Mouse (Mus musculus): ENCODE measurements around the gene Tmcc2. TPM values are rescaled to one million over a fixed set of nuclear protein-coding genes. Genes with fewer than 3 reads are reported as not detected.

Gene Tmcc2
- total RNA-seq (2014; fragmentation: Nextera tagmentation) (7.3 and 12.5 TPM in 2 replicates), total RNA-seq (2017) (3.2 and 4.8 TPM in 2 replicates)

DNA sequence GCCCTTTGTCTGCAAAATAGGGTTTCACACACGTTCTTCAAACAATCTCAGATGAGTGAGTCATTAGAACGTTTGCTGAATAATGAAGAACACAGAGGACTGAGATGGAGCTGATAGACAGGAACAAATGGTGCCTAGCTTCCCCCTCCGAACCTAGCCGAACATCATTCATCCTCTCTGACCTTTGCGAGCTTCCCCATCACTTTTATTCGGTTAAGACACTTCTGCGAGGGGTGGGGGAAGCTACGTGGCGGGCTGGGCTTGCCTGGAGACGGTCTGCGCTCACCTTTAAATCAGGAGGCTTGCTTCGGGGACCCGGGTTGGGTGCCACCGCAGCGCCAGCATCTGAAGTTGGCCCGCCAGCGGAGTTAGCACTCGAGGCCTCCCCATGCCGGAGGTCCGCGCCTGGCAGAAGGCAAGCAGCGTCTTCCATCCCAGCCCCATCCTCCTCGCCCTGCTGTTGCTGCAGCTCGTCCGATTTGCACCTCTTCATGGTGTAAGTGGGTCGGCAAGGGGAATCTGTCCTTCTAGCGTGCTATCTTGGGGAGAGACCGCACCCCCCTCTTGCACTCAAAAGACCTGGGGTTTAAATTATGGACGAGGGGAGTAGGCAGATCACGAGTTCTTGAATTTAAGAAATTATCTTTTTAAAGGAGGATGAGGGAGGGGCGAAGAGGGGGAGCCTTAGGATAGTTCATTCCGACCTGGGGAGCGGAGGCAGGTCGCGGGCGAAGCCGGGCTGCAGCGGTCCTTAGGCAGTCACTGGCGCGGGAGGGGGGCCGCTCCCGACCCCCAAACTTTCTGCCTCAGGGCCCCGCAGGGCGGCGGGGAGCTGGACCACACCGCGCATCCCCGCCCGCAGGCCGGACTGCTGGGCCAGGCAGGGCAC, at the start of gene Tmcc2:
Gene Tmcc2 (minus strand): TSS at position 591 of the 889 bp plus-strand sequence.
- 0 out of 2 replicates have a peak, but pooled peaks have one; percentile 8 for ATAC-seq (replicated peaks; ENCODE audit: low FRiP score, low TSS enrichment, poor library complexity, severe bottlenecking)

DNA sequence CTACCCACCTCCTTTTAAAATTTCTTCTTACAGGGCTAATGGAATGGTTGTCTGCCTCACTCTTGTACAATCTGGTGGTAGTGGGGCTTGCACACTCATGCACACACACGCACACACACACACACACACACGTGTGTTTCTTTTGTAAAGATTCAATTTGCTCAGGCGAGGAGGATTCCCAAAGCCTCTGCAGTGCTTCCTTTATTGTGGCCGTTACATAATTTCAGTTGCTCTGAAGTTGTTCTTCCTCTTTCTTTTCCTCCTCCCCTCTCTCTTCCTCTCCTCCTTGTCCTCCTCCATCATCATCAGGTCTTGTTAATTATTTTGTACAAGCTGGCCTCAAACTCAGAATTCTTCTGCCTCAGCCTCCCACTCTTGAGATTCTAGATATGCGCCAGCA, 46.3 kb upstream of the Tmcc2 start:
- ATAC-seq (replicated peaks; ENCODE audit: low FRiP score, low TSS enrichment, poor library complexity, severe bottlenecking), result no peak

DNA sequence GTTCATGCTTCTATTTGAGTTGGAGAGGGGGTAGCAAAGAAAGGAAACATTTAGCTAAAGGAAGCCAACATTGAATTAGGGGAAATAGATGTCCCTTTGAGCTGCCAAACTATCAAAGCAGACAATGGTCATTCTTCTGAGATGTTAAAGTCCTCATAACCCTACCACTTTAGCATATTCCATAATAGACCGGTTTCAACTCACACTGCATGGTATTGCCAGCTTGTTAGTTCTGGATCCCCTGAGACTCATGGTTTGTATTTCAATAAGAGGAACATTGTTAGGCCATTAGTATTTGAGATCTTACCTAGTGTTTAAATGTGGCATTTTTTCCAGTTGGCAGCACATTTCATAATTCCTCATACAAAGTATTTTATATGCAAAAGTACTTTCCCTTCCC, 45.9 kb upstream of the Tmcc2 start:
- ATAC-seq (replicated peaks; ENCODE audit: low FRiP score, low TSS enrichment, poor library complexity, severe bottlenecking), result no peak

DNA sequence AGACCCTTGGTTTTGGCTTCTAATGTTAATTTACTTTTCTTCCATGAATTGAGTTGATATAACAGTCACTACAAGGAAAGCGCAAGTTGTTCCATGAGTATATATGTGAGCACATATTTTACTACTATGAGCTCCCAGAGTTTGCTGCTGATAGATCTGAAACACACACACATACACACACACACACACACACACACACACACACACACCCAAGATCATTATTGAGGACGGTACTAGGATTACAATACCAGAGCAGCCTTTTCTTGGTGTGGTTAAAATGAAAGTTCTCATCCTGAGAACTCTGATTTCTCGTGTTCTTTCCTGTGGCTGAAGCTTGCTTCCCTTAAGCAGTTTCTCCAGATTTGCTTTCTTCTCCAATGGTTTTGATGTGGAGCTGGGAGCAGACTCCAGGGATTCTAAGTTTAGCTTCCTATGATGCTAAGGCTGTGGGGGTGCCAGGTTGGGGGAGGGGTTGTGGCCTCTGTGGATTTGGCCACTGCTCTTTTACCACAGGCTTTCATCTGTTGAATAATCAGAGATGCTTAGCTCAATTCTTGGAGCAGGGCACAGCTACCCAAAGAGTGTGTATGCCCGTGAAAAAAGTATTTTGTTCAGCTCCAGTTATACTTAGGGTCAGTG, 45.4 kb upstream of the Tmcc2 start:
- no peak for ATAC-seq (replicated peaks; ENCODE audit: low FRiP score, low TSS enrichment, poor library complexity, severe bottlenecking)

DNA sequence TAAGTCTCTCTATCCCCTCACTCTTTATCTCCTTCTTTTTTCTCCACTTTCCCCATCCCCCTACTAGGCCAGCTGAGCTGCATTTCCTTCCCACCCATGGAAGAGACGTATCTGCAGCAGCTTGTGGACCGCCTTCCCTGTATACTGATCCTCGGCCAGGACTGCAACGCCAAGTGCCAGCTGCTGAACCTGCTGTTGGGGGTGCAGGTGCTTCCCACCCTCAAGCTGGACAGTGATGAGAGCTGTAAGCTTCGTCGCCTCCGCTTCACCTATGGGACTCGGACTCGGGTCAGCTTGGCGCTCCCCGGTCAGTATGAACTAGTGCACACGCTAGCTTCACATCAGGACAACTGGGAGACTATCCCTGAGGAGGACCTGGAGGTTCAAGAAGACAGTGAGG, 43.0 kb upstream of the Tmcc2 start:
- ATAC-seq (replicated peaks; ENCODE audit: low FRiP score, low TSS enrichment, poor library complexity, severe bottlenecking), result no peak

DNA sequence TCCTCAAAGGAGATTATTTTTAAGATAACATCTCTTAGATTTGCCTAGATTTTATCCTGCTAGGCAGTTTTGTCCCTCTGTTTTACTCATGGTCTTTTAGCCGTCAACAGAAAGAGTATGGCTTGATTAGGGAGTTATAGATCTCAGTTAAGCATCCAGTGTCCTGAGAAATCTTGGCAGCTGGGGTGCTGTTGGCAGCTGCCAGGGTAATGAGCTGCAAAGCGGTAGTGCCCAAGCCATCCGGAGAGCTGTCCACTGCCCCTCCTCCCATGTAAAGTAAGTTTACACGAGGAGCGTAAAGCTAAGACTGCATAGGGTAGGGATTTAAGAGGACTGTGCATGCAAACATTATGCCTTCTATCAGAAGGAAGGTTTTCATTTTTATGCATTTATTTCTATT, 42.3 kb upstream of the Tmcc2 start:
- ATAC-seq (replicated peaks; ENCODE audit: low FRiP score, low TSS enrichment, poor library complexity, severe bottlenecking), result no peak

DNA sequence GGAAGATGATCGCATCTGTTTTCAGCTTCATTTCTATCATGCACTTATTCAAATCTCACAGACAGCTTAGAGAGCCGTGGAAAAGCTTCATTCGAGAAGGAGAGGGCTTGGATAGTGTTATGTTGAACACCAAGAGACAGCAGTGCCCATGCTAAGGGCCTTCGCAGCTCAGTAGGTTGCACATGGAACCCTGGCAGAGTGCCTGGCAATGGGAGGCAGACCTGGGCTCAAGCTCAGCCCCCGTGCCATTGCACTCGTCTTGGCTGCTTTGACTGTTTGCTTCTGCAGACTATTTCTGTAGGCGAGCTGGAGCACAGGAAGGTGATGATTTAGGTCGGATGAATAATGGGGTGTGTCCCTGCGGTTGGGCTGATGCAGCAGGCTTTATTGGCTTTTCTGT, 40.6 kb upstream of the Tmcc2 start:
- ATAC-seq (replicated peaks; ENCODE audit: low FRiP score, low TSS enrichment, poor library complexity, severe bottlenecking), result no peak

DNA sequence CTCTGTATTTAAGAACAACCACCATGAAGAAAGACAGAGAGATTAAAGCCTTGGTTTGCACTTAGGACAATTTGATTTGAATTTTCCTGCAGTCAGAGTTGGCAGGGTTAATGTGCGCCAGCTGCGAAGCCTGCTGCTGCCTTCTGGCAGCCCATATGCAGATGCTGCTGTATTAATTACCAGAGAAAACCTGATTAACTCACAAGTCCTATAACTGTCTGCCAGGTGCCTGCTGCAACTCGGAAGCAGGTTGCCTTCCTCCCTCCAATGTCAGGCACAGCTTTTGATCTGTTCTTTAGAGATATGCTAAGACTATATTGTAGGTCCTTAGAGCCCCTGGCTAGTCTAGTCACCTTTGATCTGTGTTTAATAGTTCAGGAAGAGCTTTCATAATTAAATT, 39.7 kb upstream of the Tmcc2 start:
- no peak for ATAC-seq (replicated peaks; ENCODE audit: low FRiP score, low TSS enrichment, poor library complexity, severe bottlenecking)

DNA sequence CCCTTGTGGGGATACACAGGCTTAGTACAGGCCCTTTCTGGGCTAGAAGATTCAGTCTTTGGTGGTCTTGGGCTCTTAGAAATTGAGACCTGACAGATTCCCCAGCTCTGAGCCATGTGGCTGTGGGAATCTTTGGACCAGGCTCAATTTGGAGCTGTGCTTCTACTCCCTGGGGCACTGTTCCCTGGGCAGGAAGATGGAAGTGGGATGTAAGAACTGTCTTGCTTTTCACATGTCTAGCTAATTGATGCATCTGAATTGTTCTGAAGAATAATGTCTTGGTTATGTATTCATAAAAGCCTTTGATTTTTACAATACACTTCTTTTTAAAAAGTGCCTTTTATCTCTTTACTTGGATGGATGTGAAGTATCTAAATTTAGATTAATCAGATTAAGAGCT, 34.5 kb upstream of the Tmcc2 start:
- ATAC-seq (replicated peaks; ENCODE audit: low FRiP score, low TSS enrichment, poor library complexity, severe bottlenecking), result no peak

DNA sequence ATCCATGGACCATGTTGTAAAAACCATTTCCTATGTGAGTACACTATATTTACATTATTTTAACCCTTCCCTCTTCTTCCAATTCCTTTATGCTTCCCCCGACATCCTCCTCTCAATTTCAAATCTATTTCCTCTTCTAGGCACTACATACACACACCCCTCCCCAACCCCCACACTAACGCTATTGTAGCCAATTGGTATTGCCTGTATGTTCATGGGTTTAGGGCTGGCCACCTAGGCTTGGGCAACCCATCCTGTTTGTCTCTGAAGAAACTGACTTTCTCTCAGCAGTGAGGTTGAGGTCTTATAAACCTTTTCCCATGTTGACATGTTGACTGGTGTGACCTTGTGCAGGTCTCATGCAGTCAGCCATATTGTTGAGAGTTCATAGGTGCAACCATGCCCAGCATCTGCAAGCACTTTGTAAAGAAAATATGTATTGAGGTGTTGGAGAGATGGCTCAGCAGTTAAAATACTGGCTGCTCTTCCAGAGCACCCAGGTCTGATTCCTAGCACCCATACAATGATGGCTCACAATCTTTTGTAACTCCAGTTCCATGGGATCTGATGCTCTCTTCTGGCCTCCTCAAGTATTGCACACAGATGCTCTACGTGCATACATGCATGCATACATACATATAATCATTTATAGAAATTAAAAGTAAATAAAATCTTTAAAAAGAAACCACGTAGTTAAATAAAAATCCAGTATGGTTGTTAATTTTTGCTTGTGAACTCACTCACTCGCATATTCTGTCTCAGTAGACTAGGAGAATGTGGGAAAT, 32.0 kb upstream of the Tmcc2 start:
- no peak for ATAC-seq (replicated peaks; ENCODE audit: low FRiP score, low TSS enrichment, poor library complexity, severe bottlenecking)

DNA sequence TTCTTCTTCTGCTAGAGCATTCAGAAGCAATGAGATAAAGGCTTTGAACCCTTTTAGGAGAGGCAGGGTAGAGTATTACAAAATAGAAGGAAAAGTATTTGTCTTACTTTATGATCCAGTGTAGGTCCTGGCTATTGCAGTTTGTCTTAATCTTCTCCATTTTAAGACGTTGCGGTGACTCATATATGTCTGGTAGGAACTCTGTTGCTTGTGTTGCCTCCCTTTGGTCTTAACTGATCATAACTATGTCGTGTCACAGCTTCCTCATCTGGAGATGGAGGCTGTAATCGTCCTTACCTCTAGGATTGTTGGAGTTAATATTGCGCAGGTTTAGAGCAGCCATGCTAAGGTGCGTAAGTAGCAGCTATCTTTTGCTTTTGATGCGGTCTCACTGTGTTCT, 29.6 kb upstream of the Tmcc2 start:
- ATAC-seq (replicated peaks; ENCODE audit: low FRiP score, low TSS enrichment, poor library complexity, severe bottlenecking), result 0 out of 2 replicates have a peak, but pooled peaks have one; percentile 10

DNA sequence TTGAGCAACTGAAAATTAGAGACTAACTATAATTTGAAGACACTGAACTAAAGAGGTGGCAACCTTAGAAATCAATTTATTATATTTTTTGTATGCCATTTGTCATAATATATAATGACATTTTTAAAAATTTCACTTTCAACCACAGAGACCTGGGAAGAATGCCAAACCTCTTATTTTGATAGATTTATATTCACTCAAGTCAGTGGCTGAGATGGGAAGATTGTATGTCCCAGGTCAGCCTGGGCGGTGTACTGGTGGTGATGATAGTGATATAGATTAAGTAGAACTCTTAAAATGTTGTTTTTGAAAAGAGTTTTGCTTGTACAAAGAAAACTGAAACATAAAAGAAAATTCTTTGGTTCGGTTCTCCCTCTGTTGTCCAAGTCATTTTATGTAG, 29.1 kb upstream of the Tmcc2 start:
- ATAC-seq (replicated peaks; ENCODE audit: low FRiP score, low TSS enrichment, poor library complexity, severe bottlenecking), result 0 out of 2 replicates have a peak, but pooled peaks have one; percentile 26

DNA sequence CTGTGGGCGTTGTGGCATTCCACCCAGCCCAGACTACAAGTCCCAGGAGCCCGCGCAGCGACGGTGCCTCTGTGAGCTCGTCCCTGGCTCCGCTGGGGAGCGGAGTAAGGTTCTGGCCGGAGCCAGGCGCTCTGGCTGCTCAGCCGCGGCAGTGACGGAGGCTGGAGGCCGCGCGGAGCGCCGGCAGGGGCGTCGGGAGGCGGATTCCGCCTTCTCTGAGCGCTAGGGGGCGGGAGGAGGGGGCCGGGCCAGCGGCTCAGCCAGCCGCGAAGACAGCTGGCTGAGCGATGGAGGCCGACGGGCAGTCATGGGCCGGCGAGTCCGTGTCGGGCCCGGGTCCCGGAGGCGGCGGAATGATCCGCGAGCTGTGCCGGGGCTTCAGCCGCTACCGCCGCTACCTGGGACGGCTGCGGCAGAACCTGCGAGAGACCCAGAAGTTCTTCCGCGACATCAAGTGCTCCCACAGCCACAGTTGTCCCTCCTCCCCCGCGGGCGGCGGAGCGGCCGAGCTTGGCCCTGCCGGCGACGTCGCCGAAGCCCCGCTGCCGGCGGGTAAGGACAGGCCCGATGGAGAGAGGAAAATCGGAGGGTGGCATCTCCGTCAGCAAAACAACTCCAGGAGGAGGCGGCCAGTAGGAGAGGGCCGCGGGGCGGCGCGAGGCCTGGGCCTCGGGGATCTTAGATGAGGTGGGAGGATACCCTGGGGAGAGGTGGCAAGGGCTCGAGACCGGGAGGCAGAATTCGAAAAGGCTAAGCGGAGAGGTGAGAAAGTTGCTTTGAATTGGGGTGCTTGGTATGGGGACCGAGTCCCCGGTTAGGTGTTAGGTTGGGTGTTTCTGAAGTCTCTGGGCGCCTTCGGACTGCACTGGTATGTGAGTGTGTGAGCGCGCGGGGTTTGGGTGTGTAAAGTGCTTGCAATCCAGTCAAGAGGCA, 26.5 kb upstream of the Tmcc2 start, which contains the start of gene Dstyk:
Gene Dstyk (plus strand): TSS at position 237 of the 933 bp plus-strand sequence.
- ATAC-seq (replicated peaks; ENCODE audit: low FRiP score, low TSS enrichment, poor library complexity, severe bottlenecking), result peak; percentile 87

DNA sequence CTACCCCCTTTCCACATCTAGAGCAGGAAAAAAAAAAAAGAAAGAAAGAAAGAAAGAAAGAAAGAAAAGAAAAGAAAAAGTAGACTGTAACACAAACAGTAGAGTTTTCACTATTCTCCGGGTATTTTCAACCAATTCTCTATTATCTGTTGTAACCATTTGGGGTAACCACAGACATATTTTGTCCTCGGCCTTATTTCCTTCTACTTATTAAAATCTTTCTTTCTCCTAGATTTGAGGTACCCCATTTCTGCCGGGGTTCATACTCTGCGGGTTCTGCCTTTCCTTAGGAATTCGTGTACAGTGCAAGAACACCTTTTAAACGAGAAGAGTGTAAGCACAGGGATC, 25.8 kb upstream of the Tmcc2 start:
- ATAC-seq (replicated peaks; ENCODE audit: low FRiP score, low TSS enrichment, poor library complexity, severe bottlenecking), result peak; percentile 3; the same call in 1 of the 2 replicates

DNA sequence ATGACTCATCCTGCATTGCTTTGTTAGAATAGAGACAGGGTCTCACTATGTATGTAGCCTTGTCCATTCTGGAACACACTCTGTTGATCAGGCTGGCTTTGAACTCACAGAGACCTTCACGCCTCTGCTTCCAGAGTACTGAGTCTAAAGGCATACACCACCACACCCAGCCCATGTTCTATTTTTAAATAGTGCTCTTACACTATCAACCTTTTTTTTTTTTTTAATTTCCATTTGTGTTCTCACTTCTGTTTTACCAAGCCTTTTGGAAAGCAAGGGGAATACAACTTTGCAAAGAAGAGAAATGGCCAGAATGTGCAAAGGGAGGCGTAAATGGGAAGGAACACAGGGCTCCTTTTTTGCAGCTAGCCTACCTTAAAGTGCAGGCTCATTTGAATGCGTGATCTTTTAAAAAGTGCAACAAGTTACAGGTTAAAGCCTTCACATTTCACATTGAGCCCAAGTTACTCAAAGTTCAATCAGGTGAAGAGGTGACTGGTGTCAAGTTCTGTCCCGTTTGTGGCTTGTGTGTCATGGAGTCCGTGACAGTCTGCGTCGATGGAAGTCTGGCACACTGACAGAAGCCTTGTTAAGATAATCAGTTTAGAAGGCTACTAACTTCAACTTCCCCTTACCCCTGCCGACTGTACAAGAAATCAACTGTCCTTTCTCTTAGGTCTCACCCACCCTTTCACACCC, 25.3 kb upstream of the Tmcc2 start:
- 0 out of 2 replicates have a peak, but pooled peaks have one; percentile 36 for ATAC-seq (replicated peaks; ENCODE audit: low FRiP score, low TSS enrichment, poor library complexity, severe bottlenecking)

DNA sequence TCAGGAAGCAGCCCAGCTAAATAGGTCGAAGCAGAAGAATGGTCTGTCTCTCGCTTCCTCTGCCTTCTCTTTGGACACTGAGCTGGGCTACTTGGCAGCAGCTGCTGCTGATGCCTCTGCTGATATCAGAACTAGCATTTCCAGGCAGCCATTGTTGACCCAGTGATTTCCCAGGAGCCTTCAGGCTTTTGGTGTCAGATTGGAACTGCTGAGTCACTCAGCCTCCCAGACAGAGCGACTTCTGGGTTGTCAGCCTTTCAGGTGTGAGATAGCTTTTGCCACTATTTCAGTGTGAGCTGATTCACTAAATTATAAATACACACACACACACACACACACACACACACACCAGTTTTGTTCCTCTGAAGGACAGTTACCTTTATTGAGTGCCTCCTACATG, 19.6 kb upstream of the Tmcc2 start:
- ATAC-seq (replicated peaks; ENCODE audit: low FRiP score, low TSS enrichment, poor library complexity, severe bottlenecking), result peak; percentile 81

DNA sequence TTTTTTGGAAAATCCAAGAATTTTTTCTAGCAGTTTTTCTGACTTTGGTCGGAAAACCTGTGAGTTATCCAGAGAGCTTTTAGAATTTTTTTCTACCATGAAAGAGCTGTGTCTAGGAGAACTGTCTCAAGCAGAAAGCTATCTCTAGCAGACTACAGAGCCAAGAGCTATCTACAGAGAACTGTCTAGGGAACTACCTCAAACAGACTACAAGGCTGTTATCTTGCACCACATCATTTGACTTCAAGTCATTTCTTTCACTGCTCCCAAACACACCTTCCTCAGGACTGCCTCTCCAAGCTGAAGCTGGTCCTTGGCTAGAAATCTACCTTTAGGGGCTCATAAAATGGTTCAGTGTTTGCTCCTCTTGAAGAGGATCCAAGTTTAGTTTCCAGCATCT, 10.8 kb upstream of the Tmcc2 start:
- ATAC-seq (replicated peaks; ENCODE audit: low FRiP score, low TSS enrichment, poor library complexity, severe bottlenecking), result no peak

DNA sequence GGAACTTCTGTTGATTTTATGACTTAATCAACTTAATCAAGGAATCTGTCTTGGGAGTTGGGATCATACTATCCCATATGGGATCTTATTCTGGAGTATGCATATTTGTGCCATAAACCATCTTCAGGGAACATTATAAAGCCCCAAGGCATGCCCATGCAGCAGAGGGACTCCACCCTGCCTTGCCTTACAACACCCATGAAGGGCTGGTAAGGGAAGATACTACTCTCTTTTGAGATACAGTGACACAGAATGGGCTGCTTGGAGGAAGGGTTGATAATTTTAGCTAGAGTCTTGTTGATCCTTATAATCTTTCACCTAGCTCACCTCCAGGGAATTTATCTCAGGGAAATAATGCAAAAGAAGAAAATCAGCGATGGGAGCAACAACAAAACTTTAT, 9.5 kb upstream of the Tmcc2 start:
- peak; percentile 87 for ATAC-seq (replicated peaks; ENCODE audit: low FRiP score, low TSS enrichment, poor library complexity, severe bottlenecking)
